Mouse (Mus musculus) bone marrow macrophage, adult 2 months (primary cell): ENCODE data around the gene Wtip.

Experiments
- CTCF ChIP-seq: IDR thresholded peaks from 2 replicates; pipeline ENCODE4 v1.5.1; 2012; ENCODE audit warnings: low read depth, mild to moderate bottlenecking, low read length, moderate library complexity
- POLR2A ChIP-seq: IDR thresholded peaks from 2 replicates; pipeline ENCODE4 v1.6.1; 2012; ENCODE audit warnings: mild to moderate bottlenecking, low read depth, low read length, borderline replicate concordance

DNA sequence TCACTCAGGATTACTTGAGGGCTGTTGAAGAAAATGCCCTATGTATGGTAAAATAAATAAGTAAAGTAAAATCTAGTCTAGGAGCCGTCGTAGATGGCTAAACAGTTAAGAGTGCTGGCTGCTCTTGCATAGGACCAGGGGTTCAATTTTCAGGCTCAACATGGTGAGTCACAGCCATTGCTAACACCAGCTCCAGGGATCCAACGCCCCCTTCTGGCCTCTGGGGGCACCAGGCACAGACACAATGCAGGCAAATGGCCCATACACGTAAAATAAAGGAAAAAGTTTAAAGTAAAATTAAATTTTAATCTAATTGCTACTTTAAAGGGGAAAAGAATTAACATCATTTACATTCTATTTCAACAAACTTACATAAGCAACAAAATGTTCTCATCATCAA is 33.8 kb upstream of the Wtip start:
- TF ChIP-seq CTCF: peak; percentile 72
- TF ChIP-seq POLR2A: no peak
